Mouse (Mus musculus): ENCODE results near the gene Tlr3.

GRCm38 (mm10) chr8:45420151-45420550, 9.3 kb upstream of the Tlr3 start:
- TF ChIP-seq CTCF (IDR thresholded peaks at IDR 0.05; ENCODE audit: borderline replicate concordance, insufficient read depth, low read length) (no peak), POLR2A (IDR thresholded peaks at IDR 0.05; ENCODE audit: low read depth, low read length) (no peak)

Data from embryonic fibroblast, embryonic 13.5 days (primary cell).